Mouse (Mus musculus) ES-Bruce4 (cell line): ENCODE data around the gene B3gnt2.

ENCODE experiments used
- CTCF ChIP-seq: IDR thresholded peaks from one replicate; pipeline ENCODE4 v1.8.1; 2011; ENCODE audit warnings: low read depth, low read length
- EP300 ChIP-seq: IDR thresholded peaks from 2 replicates; pipeline ENCODE4 v1.6.1; 2011; ENCODE audit warnings: low read depth, low read length; ENCODE audit not compliant: insufficient read depth
- POLR2A ChIP-seq: IDR thresholded peaks from one replicate; pipeline ENCODE4 v1.8.1; 2011; ENCODE audit warnings: low read length; ENCODE audit not compliant: insufficient read depth

GRCm38 (mm10) chr11:22893075-22893474 lies 32.3 kb upstream of the B3gnt2 start:
- TF ChIP-seq POLR2A (no peak), CTCF (no peak), EP300 (no peak)
